Mouse (Mus musculus): ENCODE data around the gene Clec2i.

GRCm38 (mm10) chr6:128841327-128842089 is 45.9 kb upstream of the Clec2i start:
- TF ChIP-seq E2F4 (IDR thresholded peaks at IDR 0.05; ENCODE audit: borderline replicate concordance, low read depth, low read length), result no peak
- TF ChIP-seq CTCF (IDR thresholded peaks at IDR 0.05 in 2 of 3, conservative IDR thresholded peaks at IDR 0.05 in 1 of 3; ENCODE audit: control insufficient read depth in 1 of 3, insufficient read depth in 1 of 3, low read depth in 2 of 3, low read length in 3 of 3, poor library complexity in 1 of 3, severe bottlenecking in 1 of 3), result no peak
- no peak for TF ChIP-seq ZKSCAN1 (IDR thresholded peaks at IDR 0.05; ENCODE audit: low read depth, low read length)
- no peak for TF ChIP-seq TBP (IDR thresholded peaks at IDR 0.05; ENCODE audit: low read depth, low read length)
